Mouse (Mus musculus) liver, embryonic 14.5 days (tissue): ENCODE data around the gene Ppm1n. TPM values are rescaled to one million over a fixed set of nuclear protein-coding genes. Genes with fewer than 3 reads are reported as not detected.
A peak's percentile ranks its signal among the peaks of the same experiment; 100 is the strongest.

Experiments
- ATAC-seq: fragments of 200-750 bp; cut with Nextera tagmentation; 2 replicates; pipeline ENCODE4 v1.8.0; 2017; ENCODE audit warnings: moderate number of reproducible peaks, mild to moderate bottlenecking, moderate library complexity; ENCODE audit not compliant: insufficient read depth
- DNase-seq, 3 experiments: peaks; one replicate each; pipeline ENCODE4 v3.0.0-alpha.2; 2012 to 2013; ENCODE audit warnings: low read depth in 3 of 3, low spot score in 3 of 3
- H3K27ac ChIP-seq: fragments of 300-500 bp; sonication (generic); 2 replicates; pipeline ENCODE4 v1.5.1; 2014; ENCODE audit warnings: moderate library complexity, mild to moderate bottlenecking, control low read depth, inconsistent platforms
- H3K27me3 ChIP-seq: fragments of 300-500 bp; sonication (generic); 2 replicates; pipeline ENCODE4 v1.6.1; 2014; ENCODE audit warnings: mild to moderate bottlenecking, low read length, moderate library complexity; ENCODE audit not compliant: control insufficient read depth, insufficient read depth
- H3K36me3 ChIP-seq: fragments of 300-500 bp; sonication (generic); replicated peaks from 2 replicates; pipeline ENCODE4 v1.6.1; 2014; ENCODE audit warnings: low read depth; ENCODE audit not compliant: control insufficient read depth, insufficient read depth
- H3K4me1 ChIP-seq, 2 experiments: fragments of 200-500 bp in 1 of 2; fragments of 300-500 bp in 1 of 2; sonication (generic) in 1 of 2; replicated peaks; 2 replicates each; pipeline ENCODE4 v1.6.1; 2012 to 2014; ENCODE audit warnings: antibody characterized with exemption in 1 of 2, inconsistent platforms in 1 of 2, low read length in 1 of 2; ENCODE audit not compliant: control insufficient read depth in 2 of 2, insufficient read depth in 2 of 2
- H3K4me2 ChIP-seq: fragments of 300-500 bp; sonication (generic); 2 replicates; pipeline ENCODE4 v1.6.1; 2014; ENCODE audit warnings: low read depth, mild to moderate bottlenecking, control low read depth, moderate library complexity
- H3K4me3 ChIP-seq, 2 experiments: fragments of 200-500 bp in 1 of 2; fragments of 300-500 bp in 1 of 2; sonication (generic) in 1 of 2; 2 replicates each; pipeline ENCODE4 v1.5.1; 2012 to 2014; ENCODE audit warnings: low read depth in 2 of 2, low read length in 2 of 2, mild to moderate bottlenecking in 2 of 2, control low read depth in 1 of 2, inconsistent platforms in 1 of 2, moderate library complexity in 1 of 2; ENCODE audit not compliant: insufficient read depth in 1 of 2
- H3K9ac ChIP-seq: fragments of 300-500 bp; sonication (generic); replicated peaks from 2 replicates; pipeline ENCODE4 v1.6.1; 2014; ENCODE audit warnings: mild to moderate bottlenecking, control low read depth, moderate library complexity
- H3K9me3 ChIP-seq: fragments of 300-500 bp; sonication (generic); 2 replicates; pipeline ENCODE4 v1.6.1; 2016; ENCODE audit warnings: low read length, mixed read lengths; ENCODE audit not compliant: control insufficient read depth
- CTCF ChIP-seq: IDR thresholded peaks from 2 replicates; pipeline ENCODE4 v1.5.1; 2016; ENCODE audit warnings: antibody characterized with exemption, low read depth, control low read depth
- EP300 ChIP-seq: IDR thresholded peaks from 2 replicates; pipeline ENCODE4 v1.6.1; 2016; ENCODE audit warnings: antibody characterized with exemption, low read depth
- WGBS: fragments of 180-500 bp; shearing (Covaris S2); extraction: QIAGEN DNeasy Blood & Tissue Kit; methylation state at CpG from one replicate; pipeline ENCODE4 v1.1.7; 2014; ENCODE audit not compliant: insufficient replicate concordance; 5-methylcytosine and 5-hydroxymethylcytosine counted together
- polyA plus RNA-seq, 2 experiments: library from polyadenylated mRNA; depleted of rRNA in 1 of 2; stranded (reverse) in 1 of 2; unstranded in 1 of 2; fragments of >200 nt; fragmentation: Nextera tagmentation in 1 of 2; extraction: Ambion mirVana in 1 of 2; gene quantifications; 2 replicates each; pipeline versions ENCODE4 v1.2.1 to v1.2.3; 2012 to 2014

Ppm1n gene
- polyA plus RNA-seq, 2 experiments: 0.04 TPM; not detected in 1

DNA sequence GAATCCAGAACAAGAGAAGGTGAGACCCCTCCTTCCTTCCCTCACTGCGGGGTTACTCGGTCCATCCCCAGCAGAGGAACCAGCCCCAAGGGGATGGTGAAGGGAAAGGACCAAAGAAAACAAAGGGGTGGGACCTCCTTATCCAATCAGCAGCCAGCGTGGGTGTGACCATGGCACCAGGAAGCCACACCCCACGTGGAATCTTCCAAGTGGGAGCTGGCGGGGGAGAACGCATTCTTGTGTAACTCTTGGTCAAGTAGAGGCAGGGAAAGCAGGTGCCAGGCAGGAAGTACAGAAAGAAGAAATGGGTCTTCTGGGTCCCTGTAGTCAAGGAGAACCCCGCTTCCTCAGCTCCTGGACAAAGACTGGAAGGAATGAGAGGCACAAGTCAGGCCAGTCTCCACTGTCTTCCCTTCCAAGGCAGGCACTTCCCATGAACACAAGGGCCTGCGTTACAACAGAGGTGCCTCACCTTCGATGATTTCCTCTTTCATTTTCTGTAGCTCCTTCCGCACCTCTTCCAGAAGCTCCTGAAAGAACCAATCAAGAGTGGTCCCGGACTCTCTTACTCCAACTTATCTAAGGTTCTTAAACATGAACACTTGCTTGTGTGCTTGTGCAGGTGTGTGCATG lies 22.4 kb downstream of the Ppm1n start:
- peaks cover 13 to 16% of the 10 kb centered on the region in 2 experiments for H3K4me1 ChIP-seq
- H3K4me3 ChIP-seq: peak overlapping the region; percentile 33 to 40
- ATAC-seq: peak; percentile 92
- 26% methylated on average over 11 of the region's 11 CpGs for WGBS
- TF ChIP-seq CTCF (no peak), EP300 (no peak)
- H3K36me3 ChIP-seq: peaks cover 35% of the 10 kb centered on the region
- no peaks in the 10 kb centered on the region for H3K27me3 ChIP-seq
- DNase-seq: peak; percentile 87 to 91 (median 89)
- H3K9ac ChIP-seq: peak overlapping the region; percentile 27
- H3K4me2 ChIP-seq: peak overlapping the region; percentile 65
- H3K9me3 ChIP-seq: no peaks in the 10 kb centered on the region
- H3K27ac ChIP-seq: peak overlapping the region; percentile 75

DNA sequence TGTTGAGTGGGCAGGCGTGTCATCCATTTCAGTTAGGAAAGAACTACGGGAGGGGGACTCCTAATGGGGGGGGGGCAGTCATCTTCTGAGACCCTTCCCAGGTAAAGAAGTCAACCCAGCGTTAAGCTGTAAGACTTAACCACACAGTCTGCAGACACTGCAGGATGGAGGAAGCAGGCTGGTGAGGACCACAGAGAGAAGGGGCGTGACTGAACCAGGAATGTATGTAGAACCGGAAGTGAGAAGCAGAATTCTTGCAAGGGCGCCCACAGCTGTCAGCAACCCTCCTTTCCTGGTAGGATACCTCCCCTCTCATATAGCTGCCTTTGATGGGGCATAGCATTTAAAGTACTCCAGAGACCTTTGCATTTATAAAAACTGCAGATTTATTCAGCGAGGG lies 23.3 kb downstream of the Ppm1n start:
- ATAC-seq (no peak), DNase-seq (no peak)
- Histone ChIP-seq H3K36me3 (peaks cover 27% of the 10 kb centered on the region), H3K4me3 (no peak overlapping the region), H3K4me2 (no peak overlapping the region), H3K27ac (no peak overlapping the region), H3K27me3 (no peaks in the 10 kb centered on the region), H3K9me3 (no peaks in the 10 kb centered on the region), H3K9ac (no peak overlapping the region), H3K4me1 (peaks cover 13 to 16% of the 10 kb centered on the region in 2 experiments)
- WGBS: 72% methylated on average over 7 of the region's 7 CpGs
- TF ChIP-seq CTCF (no peak), EP300 (no peak)

GRCm38 (mm10) chr7:19255395-19255794 lies 24.5 kb downstream of the Ppm1n start:
- ATAC-seq: no peak
- no peak for DNase-seq
- Histone ChIP-seq H3K9ac (no peak overlapping the region), H3K4me1 (peaks cover 13 to 16% of the 10 kb centered on the region in 2 experiments), H3K4me3 (no peak overlapping the region), H3K4me2 (no peak overlapping the region), H3K27ac (no peak overlapping the region), H3K9me3 (no peaks in the 10 kb centered on the region), H3K27me3 (no peaks in the 10 kb centered on the region), H3K36me3 (peaks cover 19% of the 10 kb centered on the region)
- 89% methylated on average over 17 of the region's 17 CpGs for WGBS
- TF ChIP-seq CTCF (no peak), EP300 (no peak)

- no peak overlapping the region for H3K4me2 ChIP-seq
- H3K4me1 ChIP-seq: peaks cover 13 to 15% of the 10 kb centered on the region in 2 experiments
- H3K27me3 ChIP-seq: no peaks in the 10 kb centered on the region
- no peak for TF ChIP-seq EP300
- TF ChIP-seq CTCF: no peak
- no peak overlapping the region for H3K4me3 ChIP-seq
- WGBS: 60% methylated on average over 5 of the region's 5 CpGs
- no peaks in the 10 kb centered on the region for H3K9me3 ChIP-seq
- ATAC-seq (no peak), DNase-seq (no peak)
- H3K9ac ChIP-seq: no peak overlapping the region
- H3K36me3 ChIP-seq: peaks cover 9% of the 10 kb centered on the region
- H3K27ac ChIP-seq: no peak overlapping the region
These were observed 26.4 kb downstream of the Ppm1n start for GRCm38 (mm10) chr7:19253437-19253836.

DNA sequence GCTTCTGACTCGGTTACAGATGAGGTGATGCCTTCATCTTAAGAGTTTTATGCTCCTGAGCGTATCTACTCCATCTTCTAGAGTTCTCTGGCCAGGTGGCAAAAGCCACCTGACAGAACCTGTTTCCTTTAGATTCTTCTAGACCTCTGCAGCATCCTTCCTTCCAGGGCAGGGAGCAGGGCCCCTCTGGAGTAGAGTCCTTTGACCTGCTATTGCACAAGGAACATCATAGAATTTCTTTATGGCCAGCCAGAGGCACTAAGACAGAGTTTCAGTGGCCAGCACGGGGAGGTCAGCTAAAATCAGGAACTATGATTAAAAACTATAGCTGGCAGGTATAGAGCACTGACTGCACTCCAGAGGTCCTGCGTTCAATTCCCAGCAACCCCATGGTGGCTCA lies 27.8 kb downstream of the Ppm1n start:
- 66% methylated on average over 4 of the region's 4 CpGs for WGBS
- ATAC-seq: no peak
- Histone ChIP-seq H3K9ac (no peak overlapping the region), H3K36me3 (no peaks in the 10 kb centered on the region; the same call in none of the 2 replicates), H3K27me3 (no peaks in the 10 kb centered on the region), H3K4me1 (peaks cover 7 to 9% of the 10 kb centered on the region in 2 experiments), H3K27ac (no peak overlapping the region), H3K4me3 (no peak overlapping the region), H3K4me2 (no peak overlapping the region), H3K9me3 (no peaks in the 10 kb centered on the region)
- no peak for TF ChIP-seq EP300
- TF ChIP-seq CTCF: no peak
- DNase-seq: no peak
